Mouse (Mus musculus): ENCODE measurements around the gene Krt25.
A peak's percentile ranks its signal among the peaks of the same experiment; 100 is the strongest.

DNA sequence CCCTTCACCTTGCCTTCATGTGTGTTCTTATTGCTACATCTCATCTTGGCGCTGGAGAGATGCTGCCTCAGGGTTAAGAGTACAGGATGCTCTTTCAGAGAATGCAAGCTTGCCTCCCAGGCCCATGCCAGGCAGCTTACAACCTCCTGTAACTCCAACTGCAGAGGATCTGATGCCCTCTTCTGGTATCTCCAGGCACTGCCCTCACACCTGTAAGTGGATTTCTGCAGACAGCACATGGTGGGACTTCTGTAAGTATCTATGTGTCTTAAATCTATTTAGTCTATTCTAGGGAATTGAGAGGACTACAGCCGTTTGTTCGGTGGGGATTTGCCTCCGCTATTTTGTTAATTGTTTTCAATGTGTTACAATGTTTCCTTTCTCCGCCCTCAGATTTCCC is 29.9 kb downstream of the Krt25 start:
- TF ChIP-seq CTCF (IDR thresholded peaks at IDR 0.05; ENCODE audit: control insufficient read depth, insufficient read depth, insufficient replicate concordance, low read depth, low read length) = peak; percentile 42; the same call in 1 of the 2 replicates
- TF ChIP-seq POLR2A (IDR thresholded peaks at IDR 0.05; ENCODE audit: control insufficient read depth, low read depth, low read length) = no peak

Data from testis, adult 2 months (tissue).